Mouse (Mus musculus) lung, adult 18-20 months (tissue): ENCODE measurements around the gene Cir1.

Experiments
- DNase-seq, 2 experiments: peaks; one replicate each; pipeline ENCODE4 v3.0.0; 2022; ENCODE audit warnings: mixed read lengths in 2 of 2

Cir1 gene

DNA sequence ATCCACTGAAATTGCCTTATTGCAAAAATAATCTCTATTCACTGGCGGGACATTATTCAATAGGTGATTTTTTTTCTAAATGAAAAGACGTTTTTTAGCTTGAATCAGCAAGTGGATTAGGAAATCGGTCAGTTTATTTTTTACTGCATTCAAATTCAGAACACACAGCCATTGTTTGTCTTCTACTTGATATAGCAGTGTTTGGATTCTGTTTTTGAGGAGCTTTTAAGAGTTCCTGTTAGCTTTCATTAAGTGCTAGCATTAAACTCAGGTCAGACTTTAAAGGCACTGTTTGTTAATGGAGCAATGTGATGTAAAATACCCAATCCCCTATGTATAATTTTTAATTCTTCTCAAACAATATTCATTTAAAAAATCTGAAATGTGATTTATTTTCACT is 13.7 kb downstream of the Cir1 start:
- DNase-seq, result no peak

GRCm38 (mm10) chr2:73298154-73298553 is 14.3 kb downstream of the Cir1 start:
- no peak for DNase-seq

DNA sequence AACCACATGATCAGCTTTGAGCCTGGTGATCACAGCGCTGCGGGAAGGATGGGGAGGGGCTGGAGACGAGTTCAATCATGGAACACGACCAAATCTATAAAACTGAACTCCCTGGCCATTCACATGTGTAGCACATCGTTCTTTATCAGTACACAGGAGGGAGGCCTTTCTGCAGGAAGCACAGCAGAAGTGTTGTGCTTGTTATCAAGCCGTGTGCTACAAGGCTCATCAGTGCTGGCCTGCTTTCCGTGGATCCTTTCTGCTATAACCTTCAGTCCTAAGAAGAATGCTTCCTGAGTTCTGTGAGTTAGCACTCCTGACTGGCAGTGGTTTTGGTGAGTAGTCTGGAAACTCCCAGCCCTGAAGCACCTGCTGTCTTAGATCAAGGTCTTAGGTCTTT is 17.5 kb downstream of the Cir1 start:
- DNase-seq, result no peak

GRCm38 (mm10) chr2:73291130-73291529 is 21.4 kb downstream of the Cir1 start:
- DNase-seq, result no peak

DNA sequence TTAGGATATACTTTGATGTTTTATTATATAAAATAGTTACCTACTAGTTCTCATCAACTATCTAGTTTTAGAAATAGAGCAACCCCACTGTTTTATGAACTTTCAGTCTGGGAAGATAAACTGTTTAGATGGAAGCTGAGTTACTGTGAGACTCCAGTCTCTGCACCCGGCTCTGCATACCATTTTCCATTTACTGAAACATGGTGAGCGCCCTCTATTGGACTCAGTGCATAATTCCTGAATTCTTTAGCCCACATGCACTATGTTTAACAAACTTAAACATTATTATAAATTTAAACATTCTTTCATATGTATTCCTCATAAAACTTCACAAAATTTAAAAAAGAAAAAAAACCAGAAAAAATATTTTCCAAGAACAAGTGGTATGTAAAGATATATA is 26.9 kb downstream of the Cir1 start:
- no peak for DNase-seq

- no peak for DNase-seq
These were observed 30.8 kb downstream of the Cir1 start for GRCm38 (mm10) chr2:73281707-73282106.

DNA sequence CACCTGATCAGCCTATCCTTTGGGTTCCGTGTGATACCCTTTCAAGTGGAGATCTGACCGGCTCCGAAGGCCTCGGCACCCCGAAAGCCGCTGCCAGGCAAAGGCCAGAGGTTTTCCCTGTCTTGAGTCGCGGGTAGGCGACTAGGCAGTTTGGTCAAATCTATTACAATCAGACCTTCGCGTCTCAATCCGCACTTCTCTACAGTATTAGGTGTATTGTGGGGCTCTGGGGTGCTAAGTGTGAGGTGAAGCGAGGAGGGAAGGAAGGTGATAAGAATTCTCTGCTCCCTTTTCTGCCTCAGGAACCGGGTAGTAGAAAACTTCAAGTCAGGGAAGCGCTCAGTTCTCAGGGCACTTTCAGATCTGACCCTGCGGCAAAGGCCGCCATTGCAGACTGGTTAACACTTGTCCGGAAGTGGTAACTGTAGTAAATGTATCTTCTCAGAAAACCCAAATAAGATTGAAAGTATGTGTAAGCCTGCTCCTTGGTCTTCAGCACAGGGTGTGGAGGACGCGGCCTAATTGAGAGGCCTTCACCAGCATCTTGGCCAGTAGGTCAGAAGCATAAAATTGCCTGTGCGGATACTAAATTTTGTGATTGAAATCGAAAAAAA is 31.3 kb downstream of the Cir1 start:
- no peak for DNase-seq

GRCm38 (mm10) chr2:73280356-73281047 is 32.0 kb downstream of the Cir1 start:
- DNase-seq, result no peak

DNA sequence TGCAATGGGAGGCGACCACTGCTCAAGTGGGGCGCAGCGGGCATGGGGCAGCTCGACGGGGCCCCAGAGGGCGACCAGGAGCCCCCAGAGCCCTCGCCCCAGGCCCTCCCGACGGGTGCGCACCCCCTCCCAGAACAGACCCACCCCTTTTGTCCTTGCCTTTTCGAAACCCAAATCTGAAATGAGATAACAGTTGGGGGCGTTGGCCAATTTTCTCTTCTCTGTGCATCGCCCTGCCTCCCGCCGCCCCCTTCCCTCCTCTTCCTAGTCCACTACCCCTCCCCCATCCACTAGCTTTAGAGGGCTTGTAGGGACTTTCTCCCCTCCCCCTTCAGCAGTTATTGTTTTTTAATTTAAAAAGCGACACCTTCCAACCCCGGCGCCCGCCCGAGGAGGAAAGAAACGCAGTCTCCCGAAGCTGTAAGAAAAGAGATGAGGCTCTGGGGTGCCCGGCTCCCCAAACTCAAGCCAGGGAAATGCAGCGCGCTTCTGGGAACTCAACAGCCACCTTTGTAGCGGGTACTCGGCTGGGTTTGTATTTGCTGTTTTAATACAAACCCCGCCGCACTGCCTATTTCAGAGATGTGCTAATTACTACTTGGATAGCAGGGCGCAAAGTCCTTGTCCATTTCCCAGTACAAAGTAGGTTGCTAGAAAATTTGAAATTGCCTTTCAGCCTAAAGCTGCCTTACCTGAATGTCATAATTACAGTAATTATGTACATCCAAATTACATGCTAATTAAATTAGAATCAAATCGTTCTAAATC is 33.0 kb downstream of the Cir1 start:
- no peak for DNase-seq

DNA sequence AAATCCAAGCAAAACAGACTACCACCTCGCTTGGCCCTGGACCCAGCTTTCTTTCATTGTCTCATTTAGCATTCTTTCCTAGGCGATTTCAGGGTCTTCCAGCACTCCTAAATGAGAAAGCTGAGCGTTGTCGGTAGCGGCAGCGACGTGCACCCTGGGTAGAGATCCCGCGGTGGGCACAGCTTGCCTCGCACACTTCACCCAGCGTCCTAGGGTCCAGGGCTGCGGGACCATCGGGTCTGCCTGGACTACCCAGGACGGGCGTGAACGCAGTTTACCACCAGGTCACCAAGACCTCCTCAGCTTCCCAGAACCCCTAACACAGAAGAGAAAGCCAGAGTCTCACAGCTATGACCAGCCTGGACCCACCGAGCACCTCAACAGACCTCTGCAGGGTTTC is 33.6 kb downstream of the Cir1 start:
- DNase-seq, result no peak

DNA sequence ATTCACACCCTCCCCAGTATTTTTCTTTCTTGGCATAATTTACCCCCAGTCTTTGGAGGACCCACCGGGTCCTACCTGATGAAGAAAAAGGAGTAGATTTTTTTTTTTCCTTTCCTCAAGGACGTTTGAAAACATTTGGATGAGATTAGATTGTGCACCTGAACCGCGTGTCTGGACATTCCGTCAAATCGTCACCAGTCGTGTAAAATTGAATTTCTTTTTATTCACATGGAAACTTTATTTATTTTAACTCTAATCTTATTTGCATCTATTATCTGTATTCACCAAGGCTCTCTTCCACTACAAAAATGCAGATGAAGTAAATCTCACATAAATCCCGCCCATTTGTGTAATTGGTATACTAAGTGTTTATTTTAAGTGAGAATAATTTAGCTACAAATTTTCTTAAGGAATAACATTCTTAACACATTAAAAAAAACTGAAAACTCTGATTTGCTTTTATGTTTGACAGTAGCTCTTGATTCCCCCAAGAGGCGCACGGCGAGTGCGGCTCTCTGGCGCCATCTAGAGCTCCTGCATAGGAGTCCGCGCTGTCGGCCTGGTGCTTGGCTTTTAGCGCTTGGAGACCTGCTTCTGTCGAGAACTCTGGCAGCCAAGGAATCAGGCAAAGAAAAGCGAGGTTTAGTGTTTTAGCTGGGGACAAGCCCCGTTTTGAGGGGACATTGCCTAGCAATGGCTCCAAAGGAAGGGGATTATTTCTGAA is 34.2 kb downstream of the Cir1 start:
- DNase-seq, result peak; percentile 83 to 87

- DNase-seq, result no peak
These were observed 34.8 kb downstream of the Cir1 start for GRCm38 (mm10) chr2:73277709-73278075.

DNA sequence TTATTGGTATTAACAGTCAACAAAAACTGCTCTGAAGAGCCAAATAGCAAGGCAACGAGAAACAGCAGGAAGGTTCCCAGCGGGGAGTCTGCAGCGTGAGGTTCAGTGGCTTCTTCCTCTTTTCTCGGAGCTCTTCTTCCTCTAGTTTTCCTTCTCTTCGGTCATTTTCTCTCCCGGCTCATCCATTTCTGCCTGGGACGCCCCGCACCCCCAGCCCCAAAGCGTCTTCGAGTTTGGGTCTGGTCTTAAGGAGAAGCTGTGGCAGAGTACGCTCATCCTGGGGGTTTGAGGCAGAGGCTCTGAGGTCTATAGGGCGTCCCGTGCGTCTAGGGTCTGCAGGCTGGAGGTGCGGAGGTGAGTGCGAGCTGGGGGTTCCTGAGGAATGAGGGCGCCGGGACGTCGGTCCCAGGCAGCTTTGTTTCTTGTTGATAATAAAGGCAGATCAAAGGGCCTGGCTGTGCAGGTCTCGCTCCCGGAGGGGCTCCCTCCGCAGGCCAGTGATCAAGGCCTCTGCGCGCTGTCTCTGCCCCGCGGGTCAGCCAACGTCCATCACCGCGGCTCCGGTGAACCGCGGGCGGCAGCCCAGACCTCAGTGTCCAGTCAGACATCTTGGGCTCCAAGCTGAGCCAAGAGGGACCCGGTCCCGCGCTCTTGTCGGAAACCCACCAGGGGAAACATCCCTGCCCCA is 35.3 kb downstream of the Cir1 start:
- no peak for DNase-seq

DNA sequence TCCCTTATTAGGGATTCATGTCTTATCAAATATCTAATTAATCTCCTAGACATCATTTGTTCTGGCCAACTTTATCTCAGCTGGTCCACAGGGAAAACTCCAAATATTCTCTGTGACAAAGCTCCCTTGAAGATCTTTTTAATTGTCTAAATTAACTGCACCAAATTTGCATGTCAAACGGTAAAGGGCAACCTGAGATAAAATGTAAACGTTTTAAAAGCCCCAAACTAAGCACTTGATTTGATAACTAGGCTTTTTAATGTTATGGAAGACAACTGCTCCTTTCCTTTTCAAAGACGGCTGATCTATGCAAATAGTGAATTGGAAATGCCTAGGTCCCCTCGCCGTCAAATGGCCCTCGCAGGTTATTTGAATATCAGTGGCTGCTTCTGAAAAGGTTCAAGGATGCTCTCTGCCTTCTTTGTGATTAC is 36.3 kb downstream of the Cir1 start:
- DNase-seq, result no peak

DNA sequence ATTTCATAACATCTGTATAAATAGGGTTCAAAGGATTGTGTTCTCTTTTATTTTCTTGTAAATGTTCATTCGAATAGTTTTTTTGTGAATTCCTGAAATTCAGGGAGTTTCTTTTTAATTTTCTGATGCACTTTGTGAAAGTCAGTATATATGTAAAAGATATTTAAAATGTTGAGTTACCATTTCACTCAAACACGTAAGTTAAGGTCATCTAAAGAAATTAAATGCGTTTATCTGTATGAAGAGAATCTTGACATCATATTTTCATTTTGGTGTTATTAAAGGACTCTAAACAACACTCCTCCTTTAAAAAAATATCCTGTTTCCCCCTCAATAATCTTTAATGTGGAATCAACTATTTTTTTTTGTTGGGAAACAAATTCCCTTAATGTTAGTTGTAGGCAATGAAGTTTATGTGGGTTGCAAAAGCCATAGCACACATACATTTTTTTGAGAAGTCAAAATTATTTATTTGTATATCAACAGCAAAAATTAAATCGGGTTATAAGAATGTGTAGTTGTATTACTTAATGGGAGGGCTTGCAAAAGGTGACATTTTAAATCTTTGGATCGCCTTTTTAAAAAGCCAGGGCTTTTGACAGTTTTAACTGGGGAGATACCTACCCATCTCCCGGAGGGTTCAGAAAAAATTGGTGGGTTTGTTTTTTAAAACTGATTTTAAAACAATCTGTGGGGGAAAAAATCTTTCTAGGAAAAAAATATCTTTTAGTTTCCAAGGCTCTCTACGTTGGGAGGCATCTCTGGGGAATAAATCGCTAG is 37.0 kb downstream of the Cir1 start:
- no peak for DNase-seq

- peak in 1 of 2 experiments; percentile 20 for DNase-seq
These were observed 38.2 kb downstream of the Cir1 start for GRCm38 (mm10) chr2:73274119-73274920.

DNA sequence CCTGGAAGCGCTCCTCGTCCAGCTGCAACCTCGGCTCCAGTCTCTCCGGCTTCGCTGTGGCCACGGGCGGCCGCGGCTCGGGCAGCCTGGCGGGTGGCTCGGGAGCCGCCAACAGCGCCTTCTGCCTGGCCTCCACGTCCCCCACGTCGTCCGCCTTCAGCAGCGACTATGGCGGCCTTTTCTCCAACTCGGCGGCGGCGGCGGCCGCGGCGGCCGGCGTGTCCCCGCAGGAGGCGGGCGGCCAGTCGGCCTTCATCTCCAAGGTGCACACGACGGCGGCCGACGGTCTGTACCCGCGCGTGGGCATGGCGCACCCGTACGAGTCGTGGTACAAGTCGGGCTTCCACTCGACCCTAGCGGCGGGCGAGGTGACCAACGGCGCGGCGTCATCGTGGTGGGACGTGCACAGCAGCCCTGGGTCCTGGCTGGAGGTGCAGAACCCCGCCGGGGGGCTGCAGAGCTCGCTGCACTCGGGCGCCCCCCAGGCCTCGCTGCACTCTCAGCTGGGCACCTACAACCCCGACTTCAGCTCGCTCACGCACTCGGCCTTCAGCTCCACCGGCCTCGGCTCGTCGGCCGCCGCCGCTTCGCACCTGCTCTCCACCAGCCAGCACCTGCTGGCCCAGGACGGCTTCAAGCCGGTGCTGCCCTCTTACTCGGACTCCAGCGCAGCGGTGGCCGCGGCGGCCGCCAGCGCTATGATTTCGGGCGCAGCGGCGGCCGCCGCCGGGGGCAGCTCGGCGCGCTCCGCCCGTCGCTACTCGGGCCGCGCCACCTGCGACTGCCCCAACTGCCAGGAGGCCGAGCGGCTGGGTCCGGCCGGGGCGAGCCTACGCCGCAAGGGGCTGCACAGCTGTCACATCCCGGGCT is 39.0 kb downstream of the Cir1 start:
- no peak for DNase-seq

GRCm38 (mm10) chr2:73272351-73273248 is 39.9 kb downstream of the Cir1 start:
- DNase-seq, result no peak
